Mouse (Mus musculus) neural tube, embryonic 14.5 days (tissue): Measurements from ENCODE around the gene Olfr1502. TPM values are rescaled to one million over a fixed set of nuclear protein-coding genes. Genes with fewer than 3 reads are reported as not detected.
"Not testable (repeated sequence)": the region's sequence is repeated elsewhere in the genome, so short reads cannot be mapped to it uniquely, and the experiment has no call there.

Experiments
- ATAC-seq: fragments of 200-750 bp; cut with Nextera tagmentation; 2 replicates; pipeline ENCODE4 v1.8.0; 2017; ENCODE audit warnings: low read depth, mild to moderate bottlenecking, moderate TSS enrichment, moderate library complexity
- H3K27ac ChIP-seq: fragments of 300-500 bp; sonication (generic); 2 replicates; pipeline ENCODE4 v1.5.1; 2014; ENCODE audit warnings: low read depth, mild to moderate bottlenecking, control low read depth, low read length, moderate library complexity, mixed read lengths
- H3K27me3 ChIP-seq: fragments of 300-500 bp; sonication (generic); 2 replicates; pipeline ENCODE4 v1.6.1; 2014; ENCODE audit warnings: low read length; ENCODE audit not compliant: control insufficient read depth, insufficient read depth
- H3K36me3 ChIP-seq: fragments of 300-500 bp; sonication (generic); 2 replicates; pipeline ENCODE4 v1.6.1; 2014; ENCODE audit warnings: low read length, mixed read lengths; ENCODE audit not compliant: control insufficient read depth, insufficient read depth
- H3K4me1 ChIP-seq: fragments of 300-500 bp; sonication (generic); 2 replicates; pipeline ENCODE4 v1.6.1; 2014; ENCODE audit warnings: low read length; ENCODE audit not compliant: control insufficient read depth, insufficient read depth
- H3K4me2 ChIP-seq: fragments of 300-500 bp; sonication (generic); 2 replicates; pipeline ENCODE4 v1.6.1; 2014; ENCODE audit warnings: mild to moderate bottlenecking, low read depth, low read length, control low read depth
- H3K4me3 ChIP-seq: fragments of 300-500 bp; sonication (generic); 2 replicates; pipeline ENCODE4 v1.5.1; 2014; ENCODE audit warnings: low read depth, low read length, control low read depth, mixed read lengths
- H3K9ac ChIP-seq: fragments of 300-500 bp; sonication (generic); replicated peaks from 2 replicates; pipeline ENCODE4 v1.6.1; 2014; ENCODE audit warnings: low read depth, mild to moderate bottlenecking, control low read depth, low read length, mixed read lengths
- H3K9me3 ChIP-seq: fragments of 300-500 bp; sonication (generic); 2 replicates; pipeline ENCODE4 v1.6.1; 2016; ENCODE audit warnings: low read length; ENCODE audit not compliant: control insufficient read depth
- WGBS: fragments of 180-500 bp; shearing (Covaris S2); extraction: QIAGEN DNeasy Blood & Tissue Kit; methylation state at CpG from one replicate; pipeline ENCODE4 v1.1.7; 2014; 5-methylcytosine and 5-hydroxymethylcytosine counted together
- polyA plus RNA-seq: library from polyadenylated mRNA; unstranded; fragments of >200 nt; fragmentation: Nextera tagmentation; extraction: Ambion mirVana; gene quantifications from 2 replicates; pipeline ENCODE4 v1.2.1, GENCODE M21; 2014

Olfr1502 gene
- not detected in 2 replicates for polyA plus RNA-seq

GRCm38 (mm10) chr19:13861495-13861894, at the start of gene Olfr1502:
Gene Olfr1502, plus strand, starts transcription at chr19:13861795.
- Histone ChIP-seq H3K9ac (no peak within 1 kb of the TSS), H3K4me2 (no peak within 1 kb of the TSS), H3K4me3 (no peak within 1 kb of the TSS), H3K27ac (no peak within 1 kb of the TSS), H3K27me3 (no peaks in the 10 kb centered on the region), H3K4me1 (no peaks in the 10 kb centered on the region), H3K36me3 (no peaks in the 10 kb centered on the region), H3K9me3 (no peaks in the 10 kb centered on the region)
- 97% methylated on average over 1 of the region's 1 CpGs for WGBS
- no peak for ATAC-seq

GRCm38 (mm10) chr19:13812823-13813222, 48.8 kb upstream of the Olfr1502 start:
- Histone ChIP-seq H3K4me2 (no peak overlapping the region), H3K4me1 (no peaks in the 10 kb centered on the region), H3K9ac (no peak overlapping the region), H3K4me3 (no peak overlapping the region), H3K27ac (no peak overlapping the region), H3K27me3 (no peaks in the 10 kb centered on the region), H3K9me3 (no peaks in the 10 kb centered on the region), H3K36me3 (no peaks in the 10 kb centered on the region)
- 56% methylated on average over 2 of the region's 2 CpGs for WGBS
- no peak for ATAC-seq

DNA sequence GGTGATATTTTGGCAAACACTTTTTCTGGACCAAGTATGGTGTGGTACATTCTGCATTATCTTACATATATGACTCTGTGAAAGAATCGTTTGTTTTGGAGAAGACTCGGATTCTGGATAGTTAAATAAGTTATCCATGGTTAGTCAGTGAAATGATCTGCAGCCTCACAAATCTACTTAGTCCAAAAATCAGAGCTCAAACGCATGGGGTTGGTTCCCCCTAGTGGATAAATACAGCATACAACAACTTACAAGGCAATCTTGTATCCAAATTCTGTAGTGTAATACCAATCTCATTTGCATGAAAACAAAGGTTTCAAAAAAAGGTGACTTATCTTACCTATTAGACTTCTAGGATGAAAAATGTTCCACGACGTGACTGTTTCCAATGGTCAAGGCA, 42.8 kb upstream of the Olfr1502 start:
- ATAC-seq = no peak

GRCm38 (mm10) chr19:13819347-13819746, 42.2 kb upstream of the Olfr1502 start, which contains the start of gene Olfr1499:
Gene Olfr1499, minus strand, starts transcription at chr19:13819447.
- H3K27ac ChIP-seq = no peak within 1 kb of the TSS
- ATAC-seq = no peak
- H3K4me1 ChIP-seq = no peaks in the 10 kb centered on the region
- H3K9me3 ChIP-seq = no peaks in the 10 kb centered on the region
- no peak within 1 kb of the TSS for H3K9ac ChIP-seq
- H3K4me2 ChIP-seq = no peak within 1 kb of the TSS
- H3K36me3 ChIP-seq = no peaks in the 10 kb centered on the region
- no peak within 1 kb of the TSS for H3K4me3 ChIP-seq
- no peaks in the 10 kb centered on the region for H3K27me3 ChIP-seq

More for the DNA sequence above, 42.8 kb upstream of the Olfr1502 start:
- no peaks in the 10 kb centered on the region for H3K4me1 ChIP-seq
- no peak overlapping the region for H3K4me2 ChIP-seq
- no peak overlapping the region for H3K9ac ChIP-seq
- no peaks in the 10 kb centered on the region for H3K27me3 ChIP-seq
- no peak overlapping the region for H3K4me3 ChIP-seq
- no peaks in the 10 kb centered on the region for H3K36me3 ChIP-seq
- no peaks in the 10 kb centered on the region for H3K9me3 ChIP-seq
- no peak overlapping the region for H3K27ac ChIP-seq
- 33% methylated on average over 5 of the region's 5 CpGs for WGBS

- WGBS = 67% methylated on average over 5 of the region's 5 CpGs
- no peak overlapping the region for H3K27ac ChIP-seq
- H3K9ac ChIP-seq = no peak overlapping the region
- no peak overlapping the region for H3K4me2 ChIP-seq
- no peaks in the 10 kb centered on the region for H3K9me3 ChIP-seq
- no peak for ATAC-seq
- H3K27me3 ChIP-seq = no peaks in the 10 kb centered on the region
- H3K36me3 ChIP-seq = no peaks in the 10 kb centered on the region
- H3K4me3 ChIP-seq = no peak overlapping the region
- no peaks in the 10 kb centered on the region for H3K4me1 ChIP-seq
Observed at GRCm38 (mm10) chr19:13820847-13821246, 40.7 kb upstream of the Olfr1502 start.

- WGBS = 77% methylated on average over 3 of the region's 3 CpGs
- Histone ChIP-seq H3K36me3 (no peaks in the 10 kb centered on the region), H3K4me1 (no peaks in the 10 kb centered on the region), H3K4me2 (no peak overlapping the region), H3K27me3 (no peaks in the 10 kb centered on the region), H3K9ac (no peak overlapping the region), H3K27ac (no peak overlapping the region), H3K9me3 (no peaks in the 10 kb centered on the region), H3K4me3 (no peak overlapping the region)
- no peak for ATAC-seq
Observed at GRCm38 (mm10) chr19:13828447-13828846, 33.1 kb upstream of the Olfr1502 start.

GRCm38 (mm10) chr19:13830388-13830787, 31.2 kb upstream of the Olfr1502 start, which contains the start of gene Olfr1500:
Gene Olfr1500, minus strand, starts transcription at chr19:13830488.
- H3K27ac ChIP-seq = no peak within 1 kb of the TSS
- H3K4me3 ChIP-seq = no peak within 1 kb of the TSS
- H3K4me1 ChIP-seq = no peaks in the 10 kb centered on the region
- no peak for ATAC-seq
- H3K36me3 ChIP-seq = no peaks in the 10 kb centered on the region
- no peak within 1 kb of the TSS for H3K9ac ChIP-seq
- H3K4me2 ChIP-seq = no peak within 1 kb of the TSS
- H3K27me3 ChIP-seq = no peaks in the 10 kb centered on the region
- no peaks in the 10 kb centered on the region for H3K9me3 ChIP-seq

- ATAC-seq, H3K9me3 ChIP-seq, H3K4me2 ChIP-seq, H3K9ac ChIP-seq, H3K27ac ChIP-seq, H3K4me3 ChIP-seq, H3K36me3 ChIP-seq, H3K27me3 ChIP-seq, H3K4me1 ChIP-seq: not testable (repeated sequence)
Observed at GRCm38 (mm10) chr19:13850592-13850991, 11.0 kb upstream of the Olfr1502 start, which contains the start of gene Olfr1501. Gene Olfr1501, minus strand, starts transcription at chr19:13850692.

- no peak for ATAC-seq
- H3K4me2 ChIP-seq = no peak within 1 kb of the TSS
- H3K27ac ChIP-seq = no peak within 1 kb of the TSS
- no peaks in the 10 kb centered on the region for H3K27me3 ChIP-seq
- no peak within 1 kb of the TSS for H3K9ac ChIP-seq
- no peaks in the 10 kb centered on the region for H3K4me1 ChIP-seq
- no peaks in the 10 kb centered on the region for H3K9me3 ChIP-seq
- H3K4me3 ChIP-seq = no peak within 1 kb of the TSS
- no peaks in the 10 kb centered on the region for H3K36me3 ChIP-seq
- WGBS = 71% methylated on average over 1 of the region's 1 CpGs
Observed at GRCm38 (mm10) chr19:13897828-13898227, 36.2 kb downstream of the Olfr1502 start, which contains the start of gene Olfr1504. Gene Olfr1504, minus strand, starts transcription at chr19:13897928.
